Mouse (Mus musculus): ENCODE measurements at regions not wholly inside any gene's neighbourhood (a gene's known extent, or its start where the extent isn't known, plus 50 kb on each side); places are given as distances from the start of the nearest gene placed in this dataset.
A peak's percentile ranks its signal among the peaks of the same experiment; 100 is the strongest.

GRCm38 (mm10) chr11:56792691-56793090 lies 218.5 kb upstream of the Gria1 start:
- TF ChIP-seq CTCF (conservative IDR thresholded peaks at IDR 0.05) = no peak
- no peak overlapping the region for H3K4me3 ChIP-seq
- 0 out of 2 replicates have a peak overlapping the region, but pooled peaks have one; percentile 43 for H3K27ac ChIP-seq
- no peak for DNase-seq (ENCODE audit: low spot score in 2 of 2)

GRCm38 (mm10) chr11:56807314-56807713 lies 203.9 kb upstream of the Gria1 start:
- H3K27ac ChIP-seq = peak overlapping the region; percentile 53; the same call in 1 of the 2 replicates
- DNase-seq (ENCODE audit: low spot score in 2 of 2) = no peak
- no peak overlapping the region for H3K4me3 ChIP-seq
- TF ChIP-seq CTCF (conservative IDR thresholded peaks at IDR 0.05) = no peak

- DNase-seq (ENCODE audit: low spot score in 2 of 2) = peak; percentile 67 to 90
- no peak for TF ChIP-seq CTCF (conservative IDR thresholded peaks at IDR 0.05)
- no peak overlapping the region for H3K4me3 ChIP-seq
- peak overlapping the region; percentile 89 for H3K27ac ChIP-seq
Observed at GRCm38 (mm10) chr11:56810141-56810540, 201.0 kb upstream of the Gria1 start.

GRCm38 (mm10) chr11:56812121-56812520 lies 199.1 kb upstream of the Gria1 start:
- Histone ChIP-seq H3K4me3 (no peak overlapping the region), H3K27ac (0 out of 2 replicates have a peak overlapping the region, but pooled peaks have one; percentile 32)
- no peak for DNase-seq (ENCODE audit: low spot score in 2 of 2)
- no peak for TF ChIP-seq CTCF (conservative IDR thresholded peaks at IDR 0.05)

- no peak for TF ChIP-seq CTCF (conservative IDR thresholded peaks at IDR 0.05)
- Histone ChIP-seq H3K27ac (no peak overlapping the region), H3K4me3 (no peak overlapping the region)
- DNase-seq (ENCODE audit: low spot score in 2 of 2) = no peak
Observed at GRCm38 (mm10) chr11:56823471-56823870, 187.7 kb upstream of the Gria1 start.

- no peak for DNase-seq (ENCODE audit: low spot score in 2 of 2)
Observed at GRCm38 (mm10) chr11:56827499-56827898, 183.7 kb upstream of the Gria1 start.

GRCm38 (mm10) chr11:56862649-56863048 lies 148.5 kb upstream of the Gria1 start:
- no peak overlapping the region for H3K4me3 ChIP-seq
- H3K27ac ChIP-seq = no peak overlapping the region
- DNase-seq (ENCODE audit: low spot score in 2 of 2) = peak; percentile 50 to 52
- TF ChIP-seq CTCF (conservative IDR thresholded peaks at IDR 0.05) = no peak

More at GRCm38 (mm10) chr11:56827499-56827898, 183.7 kb upstream of the Gria1 start:
- TF ChIP-seq CTCF (conservative IDR thresholded peaks at IDR 0.05) = no peak
- H3K27ac ChIP-seq = no peak overlapping the region
- no peak overlapping the region for H3K4me3 ChIP-seq

- no peak for TF ChIP-seq CTCF (conservative IDR thresholded peaks at IDR 0.05)
- no peak overlapping the region for H3K27ac ChIP-seq
- DNase-seq (ENCODE audit: low spot score in 2 of 2) = no peak
Observed at GRCm38 (mm10) chr11:56871640-56872039, 139.5 kb upstream of the Gria1 start.

GRCm38 (mm10) chr11:56898548-56898951 lies 112.6 kb upstream of the Gria1 start:
- no peak for DNase-seq (ENCODE audit: low spot score in 2 of 2)
- H3K4me3 ChIP-seq = no peak overlapping the region
- H3K27ac ChIP-seq = no peak overlapping the region
- TF ChIP-seq CTCF (conservative IDR thresholded peaks at IDR 0.05) = no peak

More at GRCm38 (mm10) chr11:56871640-56872039, 139.5 kb upstream of the Gria1 start:
- no peak overlapping the region for H3K4me3 ChIP-seq

- TF ChIP-seq CTCF (conservative IDR thresholded peaks at IDR 0.05) = no peak
- no peak overlapping the region for H3K27ac ChIP-seq
- no peak overlapping the region for H3K4me3 ChIP-seq
- DNase-seq (ENCODE audit: low spot score in 2 of 2) = no peak
Observed at GRCm38 (mm10) chr11:56901201-56901600, 110.0 kb upstream of the Gria1 start.

- Histone ChIP-seq H3K4me3 (no peak overlapping the region), H3K27ac (no peak overlapping the region)
- DNase-seq (ENCODE audit: low spot score in 2 of 2) = peak in 1 of 2 experiments; percentile 23
- no peak for TF ChIP-seq CTCF (conservative IDR thresholded peaks at IDR 0.05)
Observed at GRCm38 (mm10) chr11:56925368-56925896, 85.8 kb upstream of the Gria1 start.

GRCm38 (mm10) chr11:56932766-56933165 lies 78.4 kb upstream of the Gria1 start:
- no peak for DNase-seq (ENCODE audit: low spot score in 2 of 2)
- no peak for TF ChIP-seq CTCF (conservative IDR thresholded peaks at IDR 0.05)
- no peak overlapping the region for H3K4me3 ChIP-seq
- H3K27ac ChIP-seq = no peak overlapping the region

- H3K27ac ChIP-seq = no peak overlapping the region
- TF ChIP-seq CTCF (conservative IDR thresholded peaks at IDR 0.05) = no peak
- H3K4me3 ChIP-seq = no peak overlapping the region
- no peak for DNase-seq (ENCODE audit: low spot score in 2 of 2)
Observed at GRCm38 (mm10) chr11:56952357-56952756, 58.8 kb upstream of the Gria1 start.

GRCm38 (mm10) chr11:56957824-56958223 lies 53.4 kb upstream of the Gria1 start:
- no peak for TF ChIP-seq CTCF (conservative IDR thresholded peaks at IDR 0.05)
- peak in 1 of 2 experiments; percentile 31 for DNase-seq (ENCODE audit: low spot score in 2 of 2)
- H3K27ac ChIP-seq = peak overlapping the region; percentile 62; the same call in 1 of the 2 replicates
- H3K4me3 ChIP-seq = no peak overlapping the region
